Mouse (Mus musculus): ENCODE measurements around the gene Myo16. TPM values are rescaled to one million over a fixed set of nuclear protein-coding genes. Genes with fewer than 3 reads are reported as not detected.

The Myo16 gene
- total and polyA plus RNA-seq, 3 experiments, result not detected

- Histone ChIP-seq H3K9ac (ENCODE audit: control insufficient read depth, low read depth, low read length, poor library complexity, severe bottlenecking) (no peak overlapping the region), H3K79me2 (ENCODE audit: control insufficient read depth, insufficient read depth, low read length, poor library complexity) (no peaks in the 10 kb centered on the region), H3K4me1 (ENCODE audit: control insufficient read depth in 1 of 2, insufficient read depth in 2 of 2, low read length in 2 of 2) (no peaks in the 10 kb centered on the region), H3K27ac (ENCODE audit: control insufficient read depth, low read depth, low read length) (no peak overlapping the region), H3K4me3 (ENCODE audit: control insufficient read depth in 1 of 2, insufficient read depth in 1 of 2, low read depth in 2 of 2, low read length in 2 of 2) (no peak overlapping the region), H3K36me3 (ENCODE audit: control insufficient read depth in 1 of 2, insufficient read depth in 2 of 2, low read length in 2 of 2) (no peaks in the 10 kb centered on the region), H3K9me3 (replicated peaks; ENCODE audit: insufficient read depth, low read length) (no peaks in the 10 kb centered on the region), H3K27me3 (ENCODE audit: control insufficient read depth in 1 of 2, insufficient read depth in 2 of 2, low read length in 2 of 2) (no peaks in the 10 kb centered on the region)
- TF ChIP-seq POLR2A (IDR thresholded peaks at IDR 0.05; ENCODE audit: control insufficient read depth in 1 of 2, insufficient read depth in 1 of 2, low read depth in 1 of 2, low read length in 2 of 2, poor library complexity in 1 of 2) (no peak), E2F4 (IDR thresholded peaks at IDR 0.05; ENCODE audit: borderline replicate concordance, low read depth, low read length) (no peak), RAD21 (IDR thresholded peaks at IDR 0.05; ENCODE audit: low read depth, low read length) (no peak), CHD1 (IDR thresholded peaks at IDR 0.05; ENCODE audit: low read depth, low read length) (no peak), UBTF (IDR thresholded peaks at IDR 0.05; ENCODE audit: borderline replicate concordance, insufficient read depth, low read depth, low read length) (no peak)
- no peak for DNase-seq (ENCODE audit: low read depth, low spot score)
Measured at GRCm38 (mm10) chr8:10151692-10152247, 1.9 kb upstream of the Myo16 start.

GRCm38 (mm10) chr8:10154439-10154745, 681 bp downstream of the Myo16 start:
- Histone ChIP-seq H3K9ac (ENCODE audit: control insufficient read depth, low read depth, low read length, poor library complexity, severe bottlenecking) (no peak overlapping the region), H3K4me3 (ENCODE audit: control insufficient read depth in 1 of 2, insufficient read depth in 1 of 2, low read depth in 2 of 2, low read length in 2 of 2) (no peak overlapping the region)
- TF ChIP-seq ZMIZ1 (IDR thresholded peaks at IDR 0.05; ENCODE audit: low read depth, low read length) (no peak), GABPA (IDR thresholded peaks at IDR 0.05; ENCODE audit: low read depth, low read length) (no peak), POLR2A (IDR thresholded peaks at IDR 0.05; ENCODE audit: control insufficient read depth in 1 of 2, insufficient read depth in 1 of 2, low read depth in 1 of 2, low read length in 2 of 2, poor library complexity in 1 of 2) (no peak), GATA1 (IDR thresholded peaks at IDR 0.05; ENCODE audit: low read depth, low read length) (no peak), MAX (IDR thresholded peaks at IDR 0.05; ENCODE audit: low read length) (no peak), TAL1 (IDR thresholded peaks at IDR 0.05; ENCODE audit: low read length) (no peak), EP300 (IDR thresholded peaks at IDR 0.05; ENCODE audit: low read depth in 1 of 2, low read length in 2 of 2) (no peak), USF2 (IDR thresholded peaks at IDR 0.05; ENCODE audit: borderline replicate concordance in 1 of 2, insufficient read depth in 1 of 2, low read depth in 1 of 2, low read length in 2 of 2) (no peak), ETS1 (IDR thresholded peaks at IDR 0.05; ENCODE audit: low read depth, low read length) (no peak), ZNF384 (IDR thresholded peaks at IDR 0.05; ENCODE audit: low read depth, low read length) (no peak), POLR2AphosphoS5 (IDR thresholded peaks at IDR 0.05; ENCODE audit: borderline replicate concordance, low read depth, low read length) (no peak), CTCF (IDR thresholded peaks at IDR 0.05 in 2 of 3, conservative IDR thresholded peaks at IDR 0.05 in 1 of 3; ENCODE audit: control insufficient read depth in 1 of 3, insufficient read depth in 1 of 3, low read depth in 2 of 3, low read length in 3 of 3, poor library complexity in 1 of 3, severe bottlenecking in 1 of 3) (no peak)

More at GRCm38 (mm10) chr8:10154439-10154745, 681 bp downstream of the Myo16 start:
- Histone ChIP-seq H3K4me1 (ENCODE audit: control insufficient read depth in 1 of 2, insufficient read depth in 2 of 2, low read length in 2 of 2) (no peaks in the 10 kb centered on the region), H3K79me2 (ENCODE audit: control insufficient read depth, insufficient read depth, low read length, poor library complexity) (no peaks in the 10 kb centered on the region), H3K27me3 (ENCODE audit: control insufficient read depth in 1 of 2, insufficient read depth in 2 of 2, low read length in 2 of 2) (no peaks in the 10 kb centered on the region), H3K27ac (ENCODE audit: control insufficient read depth, low read depth, low read length) (no peak overlapping the region), H3K36me3 (ENCODE audit: control insufficient read depth in 1 of 2, insufficient read depth in 2 of 2, low read length in 2 of 2) (no peaks in the 10 kb centered on the region), H3K9me3 (replicated peaks; ENCODE audit: insufficient read depth, low read length) (no peaks in the 10 kb centered on the region)
- no peak for DNase-seq (ENCODE audit: low read depth, low spot score)
